Mouse (Mus musculus): ENCODE data around the gene Pold2. TPM values are rescaled to one million over a fixed set of nuclear protein-coding genes. Genes with fewer than 3 reads are reported as not detected.
"Not testable (repeated sequence)": the region's sequence is repeated elsewhere in the genome, so short reads cannot be mapped to it uniquely, and the experiment has no call there.

Pold2 gene
- polyA plus RNA-seq, 1 experiment from 2014 or later = 141 TPM

- Histone ChIP-seq H3K4me2 (peak overlapping the region; percentile 32; the same call in 1 of the 2 replicates), H3K9ac (no peak overlapping the region), H3K27me3 (peaks cover 24% of the 10 kb centered on the region), H3K27ac (no peak overlapping the region), H3K36me3 (no peaks in the 10 kb centered on the region), H3K4me1 (peaks cover 61% of the 10 kb centered on the region), H3K4me3 (replicated peaks) (no peak overlapping the region), H3K9me3 (replicated peaks) (no peaks in the 10 kb centered on the region)
- no peak for ATAC-seq (replicated peaks; ENCODE audit: low FRiP score)
- WGBS = 20% methylated on average over 16 of the region's 16 CpGs
Observed at GRCm38 (mm10) chr11:5897230-5897629, 19.1 kb upstream of the Pold2 start.

- no peak overlapping the region for H3K9ac ChIP-seq
- WGBS = 71% methylated on average over 6 of the region's 6 CpGs
Observed at GRCm38 (mm10) chr11:5893807-5894206, 15.7 kb upstream of the Pold2 start.

GRCm38 (mm10) chr11:5892810-5893368 lies 14.8 kb upstream of the Pold2 start:
- H3K36me3 ChIP-seq = no peaks in the 10 kb centered on the region
- no peak overlapping the region for H3K9ac ChIP-seq
- no peak overlapping the region for H3K4me2 ChIP-seq
- WGBS = 49% methylated on average over 4 of the region's 4 CpGs
- H3K4me3 ChIP-seq (replicated peaks) = no peak overlapping the region
- no peaks in the 10 kb centered on the region for H3K9me3 ChIP-seq (replicated peaks)
- peak overlapping the region; percentile 70 for H3K27ac ChIP-seq
- H3K27me3 ChIP-seq = 0 out of 2 replicates have a peak, but pooled peaks cover 3% of the 10 kb centered on the region
- H3K4me1 ChIP-seq = peaks cover 54% of the 10 kb centered on the region
- no peak for ATAC-seq (replicated peaks; ENCODE audit: low FRiP score)

More at GRCm38 (mm10) chr11:5893807-5894206, 15.7 kb upstream of the Pold2 start:
- no peak overlapping the region for H3K27ac ChIP-seq
- H3K4me2 ChIP-seq = no peak overlapping the region
- H3K9me3 ChIP-seq (replicated peaks) = no peaks in the 10 kb centered on the region
- H3K27me3 ChIP-seq = peaks cover 10% of the 10 kb centered on the region
- peaks cover 58% of the 10 kb centered on the region for H3K4me1 ChIP-seq
- H3K4me3 ChIP-seq (replicated peaks) = no peak overlapping the region
- no peak for ATAC-seq (replicated peaks; ENCODE audit: low FRiP score)
- H3K36me3 ChIP-seq = no peaks in the 10 kb centered on the region

GRCm38 (mm10) chr11:5892151-5892591 lies 14.1 kb upstream of the Pold2 start:
- Histone ChIP-seq H3K9ac (no peak overlapping the region), H3K27ac (peak overlapping the region; percentile 70), H3K4me1 (peaks cover 47% of the 10 kb centered on the region), H3K9me3 (replicated peaks) (no peaks in the 10 kb centered on the region), H3K4me3 (replicated peaks) (no peak overlapping the region), H3K36me3 (no peaks in the 10 kb centered on the region), H3K4me2 (no peak overlapping the region), H3K27me3 (0 out of 2 replicates have a peak, but pooled peaks cover 3% of the 10 kb centered on the region)
- peak; percentile 91 for ATAC-seq (replicated peaks; ENCODE audit: low FRiP score)
- WGBS = 14% methylated on average over 8 of the region's 8 CpGs

GRCm38 (mm10) chr11:5888563-5888962 lies 10.5 kb upstream of the Pold2 start:
- H3K9me3 ChIP-seq (replicated peaks); H3K36me3 ChIP-seq; H3K27me3 ChIP-seq; H3K27ac ChIP-seq; H3K4me3 ChIP-seq (replicated peaks); ATAC-seq (replicated peaks; ENCODE audit: low FRiP score); H3K9ac ChIP-seq; H3K4me2 ChIP-seq: not testable (repeated sequence)
- H3K4me1 ChIP-seq = peaks cover 28% of the 10 kb centered on the region
- WGBS = 63% methylated on average over 5 of the region's 5 CpGs

- Histone ChIP-seq H3K4me2 (no peak overlapping the region), H3K4me1 (peaks cover 15% of the 10 kb centered on the region), H3K9ac (no peak overlapping the region), H3K9me3 (replicated peaks) (no peaks in the 10 kb centered on the region), H3K27ac (no peak overlapping the region), H3K4me3 (replicated peaks) (no peak overlapping the region), H3K27me3 (no peaks in the 10 kb centered on the region), H3K36me3 (no peaks in the 10 kb centered on the region)
- ATAC-seq (replicated peaks; ENCODE audit: low FRiP score) = no peak
- 71% methylated on average over 5 of the region's 5 CpGs for WGBS
Observed at GRCm38 (mm10) chr11:5887250-5887649, 9.2 kb upstream of the Pold2 start.

- no peak overlapping the region for H3K4me2 ChIP-seq
- ATAC-seq (replicated peaks; ENCODE audit: low FRiP score) = no peak
- H3K4me1 ChIP-seq = peaks cover 5% of the 10 kb centered on the region
- H3K4me3 ChIP-seq (replicated peaks) = no peak overlapping the region
- H3K27me3 ChIP-seq = no peaks in the 10 kb centered on the region
- no peaks in the 10 kb centered on the region for H3K9me3 ChIP-seq (replicated peaks)
- no peaks in the 10 kb centered on the region for H3K36me3 ChIP-seq
- no peak overlapping the region for H3K9ac ChIP-seq
- no peak overlapping the region for H3K27ac ChIP-seq
- WGBS = 17% methylated on average over 9 of the region's 9 CpGs
Observed at GRCm38 (mm10) chr11:5886187-5886586, 8.1 kb upstream of the Pold2 start.

GRCm38 (mm10) chr11:5882518-5882917 lies 4.4 kb upstream of the Pold2 start:
- Histone ChIP-seq H3K4me2 (no peak overlapping the region), H3K4me1 (peaks cover 6% of the 10 kb centered on the region), H3K4me3 (replicated peaks) (no peak overlapping the region), H3K36me3 (no peaks in the 10 kb centered on the region), H3K9me3 (replicated peaks) (no peaks in the 10 kb centered on the region), H3K27me3 (no peaks in the 10 kb centered on the region), H3K27ac (no peak overlapping the region), H3K9ac (no peak overlapping the region)
- 62% methylated on average over 8 of the region's 8 CpGs for WGBS
- ATAC-seq (replicated peaks; ENCODE audit: low FRiP score) = no peak

- no peaks in the 10 kb centered on the region for H3K9me3 ChIP-seq (replicated peaks)
- H3K4me1 ChIP-seq = peaks cover 25% of the 10 kb centered on the region
- 67% methylated on average over 5 of the region's 5 CpGs for WGBS
Observed at GRCm38 (mm10) chr11:5879905-5880304, 1.8 kb upstream of the Pold2 start.

GRCm38 (mm10) chr11:5878661-5879060 lies 569 bp upstream of the Pold2 start:
- Histone ChIP-seq H3K4me3 (replicated peaks) (peak overlapping the region; percentile 83), H3K4me2 (peak overlapping the region; percentile 82), H3K9me3 (replicated peaks) (no peaks in the 10 kb centered on the region), H3K36me3 (peaks cover 30% of the 10 kb centered on the region), H3K4me1 (peaks cover 25% of the 10 kb centered on the region), H3K27me3 (no peaks in the 10 kb centered on the region), H3K9ac (peak overlapping the region; percentile 35), H3K27ac (peak overlapping the region; percentile 86)
- WGBS = 34% methylated on average over 8 of the region's 8 CpGs
- ATAC-seq (replicated peaks; ENCODE audit: low FRiP score) = no peak

More at GRCm38 (mm10) chr11:5879905-5880304, 1.8 kb upstream of the Pold2 start:
- H3K9ac ChIP-seq = no peak overlapping the region
- no peak overlapping the region for H3K27ac ChIP-seq
- no peaks in the 10 kb centered on the region for H3K27me3 ChIP-seq
- peaks cover 17% of the 10 kb centered on the region for H3K36me3 ChIP-seq
- no peak for ATAC-seq (replicated peaks; ENCODE audit: low FRiP score)
- H3K4me3 ChIP-seq (replicated peaks) = no peak overlapping the region
- no peak overlapping the region for H3K4me2 ChIP-seq

- H3K4me3 ChIP-seq (replicated peaks) = peak overlapping the region; percentile 83
- no peak for ATAC-seq (replicated peaks; ENCODE audit: low FRiP score)
- 2% methylated on average over 5 of the region's 5 CpGs for WGBS
- peaks cover 25% of the 10 kb centered on the region for H3K4me1 ChIP-seq
- H3K4me2 ChIP-seq = peak overlapping the region; percentile 82
- peak overlapping the region; percentile 71 for H3K9ac ChIP-seq
- peak overlapping the region; percentile 56 for H3K27ac ChIP-seq
- no peaks in the 10 kb centered on the region for H3K9me3 ChIP-seq (replicated peaks)
- H3K27me3 ChIP-seq = no peaks in the 10 kb centered on the region
- peaks cover 42% of the 10 kb centered on the region for H3K36me3 ChIP-seq
Observed at GRCm38 (mm10) chr11:5877421-5877820, 671 bp downstream of the Pold2 start.

GRCm38 (mm10) chr11:5873192-5873591 lies 4.9 kb downstream of the Pold2 start:
- Histone ChIP-seq H3K4me1 (peaks cover 22% of the 10 kb centered on the region), H3K4me2 (no peak overlapping the region), H3K27ac (no peak overlapping the region), H3K4me3 (replicated peaks) (no peak overlapping the region), H3K36me3 (peaks cover 84% of the 10 kb centered on the region), H3K9me3 (replicated peaks) (no peaks in the 10 kb centered on the region), H3K9ac (no peak overlapping the region), H3K27me3 (no peaks in the 10 kb centered on the region)
- WGBS = 96% methylated on average over 9 of the region's 9 CpGs
- ATAC-seq (replicated peaks; ENCODE audit: low FRiP score) = no peak

GRCm38 (mm10) chr11:5872707-5873106 lies 5.4 kb downstream of the Pold2 start:
- peaks cover 89% of the 10 kb centered on the region for H3K36me3 ChIP-seq
- H3K4me2 ChIP-seq = no peak overlapping the region
- no peaks in the 10 kb centered on the region for H3K9me3 ChIP-seq (replicated peaks)
- no peaks in the 10 kb centered on the region for H3K27me3 ChIP-seq
- H3K4me1 ChIP-seq = peaks cover 26% of the 10 kb centered on the region
- H3K4me3 ChIP-seq (replicated peaks) = no peak overlapping the region
- no peak overlapping the region for H3K9ac ChIP-seq
- no peak overlapping the region for H3K27ac ChIP-seq
- no peak for ATAC-seq (replicated peaks; ENCODE audit: low FRiP score)
- 93% methylated on average over 11 of the region's 11 CpGs for WGBS
